8 mouse cellular contexts compared by ENCODE assay signal in the genomic region with DNA sequence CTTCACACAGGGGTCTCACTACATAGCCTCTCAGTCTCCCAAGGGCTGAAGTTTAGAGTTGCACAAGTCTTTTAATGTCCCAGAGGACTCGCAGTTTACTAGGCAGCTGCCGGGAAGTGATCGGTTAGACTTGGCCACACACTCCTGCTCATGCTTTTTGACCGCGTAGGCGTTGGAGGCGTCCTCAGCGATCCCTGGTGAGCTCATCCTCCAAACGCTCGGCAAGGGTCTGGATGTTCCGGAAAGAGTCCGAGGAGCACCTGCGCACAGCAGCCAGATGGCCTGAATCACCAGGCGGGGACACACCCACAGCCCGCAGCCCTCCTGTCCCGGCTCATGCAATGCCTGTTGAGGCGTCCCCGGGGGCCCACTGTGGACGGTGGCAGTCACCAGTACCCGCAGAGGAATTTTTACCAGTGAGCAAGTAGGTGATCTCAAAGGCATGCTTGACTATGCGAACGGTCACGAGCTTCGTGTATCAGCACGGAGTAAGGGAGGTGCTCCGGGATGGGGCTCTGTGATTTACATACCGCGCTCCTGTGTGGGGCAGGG. TPM values are rescaled to one million over a fixed set of nuclear protein-coding genes. Genes with fewer than 3 reads are reported as not detected.
DNase-seq lines count a peak whose midpoint lies in the region; ATAC-seq and TF ChIP-seq lines count a peak whose summit lies in the region.

No protein-coding gene starts in this region.

- peak overlapping the region; percentile 68; the same call in 1 of the 2 replicates for H3K4me3 ChIP-seq in G1E (ENCODE audit: low read depth, low read length)
- no peak overlapping the region for H3K4me3 ChIP-seq in forebrain, embryonic 15.5 days
- peak overlapping the region; percentile 40 for H3K4me3 ChIP-seq in hindbrain, embryonic 10.5 days
- peak overlapping the region; percentile 27 for H3K4me3 ChIP-seq in limb, embryonic 15.5 days
- H3K4me3 ChIP-seq in midbrain, embryonic 15.5 days = peak overlapping the region; percentile 25

- TF ChIP-seq CTCF in G1E (IDR thresholded peaks at IDR 0.05; ENCODE audit: low read depth, low read length) = no peak

- WGBS in forebrain, embryonic 15.5 days = 6% methylated on average over 28 of the region's 28 CpGs
- 8% methylated on average over 28 of the region's 28 CpGs for WGBS in hindbrain, embryonic 10.5 days
- 3% methylated on average over 28 of the region's 28 CpGs for WGBS in limb, embryonic 15.5 days
- WGBS in midbrain, embryonic 15.5 days = 5% methylated on average over 28 of the region's 28 CpGs

- peaks cover 41% of the 10 kb centered on the region for H3K4me1 ChIP-seq in G1E (ENCODE audit: insufficient read depth, low read depth, low read length)
- H3K4me1 ChIP-seq in forebrain, embryonic 15.5 days = peaks cover 34% of the 10 kb centered on the region
- peaks cover 38% of the 10 kb centered on the region for H3K4me1 ChIP-seq in hindbrain, embryonic 10.5 days (replicated peaks)
- H3K4me1 ChIP-seq in limb, embryonic 15.5 days = peaks cover 41% of the 10 kb centered on the region
- peaks cover 26% of the 10 kb centered on the region for H3K4me1 ChIP-seq in midbrain, embryonic 15.5 days

- peak overlapping the region; percentile 31 for H3K9ac ChIP-seq in forebrain, embryonic 15.5 days (replicated peaks)
- peak overlapping the region; percentile 23; the same call in 1 of the 2 replicates for H3K9ac ChIP-seq in limb, embryonic 15.5 days
- peak overlapping the region; percentile 31; the same call in 1 of the 2 replicates for H3K9ac ChIP-seq in midbrain, embryonic 15.5 days

- H3K9me3 ChIP-seq in G1E (replicated peaks) = no peaks in the 10 kb centered on the region
- H3K9me3 ChIP-seq in forebrain, embryonic 15.5 days = no peaks in the 10 kb centered on the region
- H3K9me3 ChIP-seq in hindbrain, embryonic 10.5 days = no peaks in the 10 kb centered on the region
- no peaks in the 10 kb centered on the region for H3K9me3 ChIP-seq in limb, embryonic 15.5 days
- no peaks in the 10 kb centered on the region for H3K9me3 ChIP-seq in midbrain, embryonic 15.5 days

- peak overlapping the region; percentile 44 for H3K4me2 ChIP-seq in forebrain, embryonic 15.5 days (replicated peaks)
- H3K4me2 ChIP-seq in limb, embryonic 15.5 days = peak overlapping the region; percentile 57
- peak overlapping the region; percentile 58 for H3K4me2 ChIP-seq in midbrain, embryonic 15.5 days

- H3K36me3 ChIP-seq in G1E (replicated peaks) = no peaks in the 10 kb centered on the region
- no peaks in the 10 kb centered on the region for H3K36me3 ChIP-seq in forebrain, embryonic 15.5 days
- no peaks in the 10 kb centered on the region for H3K36me3 ChIP-seq in hindbrain, embryonic 10.5 days
- no peaks in the 10 kb centered on the region for H3K36me3 ChIP-seq in limb, embryonic 15.5 days
- H3K36me3 ChIP-seq in midbrain, embryonic 15.5 days (replicated peaks) = no peaks in the 10 kb centered on the region

- 0 out of 2 replicates have a peak, but pooled peaks cover 3% of the 10 kb centered on the region for H3K27me3 ChIP-seq in G1E (ENCODE audit: insufficient read depth, low read length)
- H3K27me3 ChIP-seq in forebrain, embryonic 15.5 days = no peaks in the 10 kb centered on the region
- no peaks in the 10 kb centered on the region for H3K27me3 ChIP-seq in hindbrain, embryonic 10.5 days (ENCODE audit: insufficient read depth, poor library complexity, severe bottlenecking)
- no peaks in the 10 kb centered on the region for H3K27me3 ChIP-seq in limb, embryonic 15.5 days
- H3K27me3 ChIP-seq in midbrain, embryonic 15.5 days (replicated peaks) = no peaks in the 10 kb centered on the region

- no peak for ATAC-seq in G1E (ENCODE audit: extremely low read depth, insufficient number of reproducible peaks, low FRiP score, poor library complexity, severe bottlenecking)
- ATAC-seq in forebrain, embryonic 15.5 days (replicated peaks) = no peak
- ATAC-seq in limb, embryonic 15.5 days (ENCODE audit: insufficient number of reproducible peaks, low FRiP score, low TSS enrichment, low read depth) = no peak
- ATAC-seq in midbrain, embryonic 15.5 days (replicated peaks) = no peak

- DNase-seq in G1E (ENCODE audit: low spot score) = peak; percentile 34
- DNase-seq in adrenal gland, postnatal 36 days = peak; percentile 78 to 84
- peak; percentile 48 for DNase-seq in hindbrain, embryonic 10.5 days (ENCODE audit: low spot score)
- DNase-seq in thymus, postnatal 14 days = peak; percentile 41
- no peak for DNase-seq in right cerebral cortex, postnatal 10 days (ENCODE audit: low spot score in 2 of 2)

- H3K27ac ChIP-seq in forebrain, embryonic 15.5 days (replicated peaks) = no peak overlapping the region
- H3K27ac ChIP-seq in hindbrain, embryonic 10.5 days = peak overlapping the region; percentile 51
- H3K27ac ChIP-seq in limb, embryonic 15.5 days = peak overlapping the region; percentile 69
- H3K27ac ChIP-seq in midbrain, embryonic 15.5 days = no peak overlapping the region

RNA-seq across cellular contexts. Expression of a gene that starts 7.3 kb away (rescaled TPM):
- total RNA-seq in G1E (2014; fragmentation: Nextera tagmentation) (27.5 and 29.7 TPM in 2 replicates), G1E (2017) (9.3 and 14.8 TPM in 2 replicates)
- 8.0 and 13.3 TPM in 2 replicates for polyA plus RNA-seq in G1E (2012)
- 10 to 100 TPM; 20.8 to 22.6 TPM for total RNA-seq in adrenal gland, postnatal 36 days (2021)
- 34.0 and 34.2 TPM in 2 replicates for polyA plus RNA-seq in forebrain, embryonic 15.5 days (2015; fragmentation: Nextera tagmentation; extraction: Ambion mirVana)
- 17.2 and 17.3 TPM in 2 replicates for polyA plus RNA-seq in hindbrain, embryonic 10.5 days (2016; fragmentation: Nextera tagmentation; extraction: Ambion mirVana)
- polyA plus RNA-seq in limb, embryonic 15.5 days (2015; fragmentation: Nextera tagmentation; extraction: Ambion mirVana) = 24.9 and 26.5 TPM in 2 replicates
- polyA plus RNA-seq in midbrain, embryonic 15.5 days (2015; fragmentation: Nextera tagmentation; extraction: Ambion mirVana) = 31.6 and 32.6 TPM in 2 replicates

RNA-seq across cellular contexts. Expression of a gene that starts 14.6 kb away (rescaled TPM):
- total RNA-seq in G1E (2014; fragmentation: Nextera tagmentation) (17.8 and 25.8 TPM in 2 replicates), G1E (2017) (12.0 and 14.2 TPM in 2 replicates)
- polyA plus RNA-seq in G1E (2012) = 62.9 and 63.3 TPM in 2 replicates
- total RNA-seq in adrenal gland, postnatal 36 days (2021) = 10 to 100 TPM; 33.5 to 54.2 TPM
- 19.1 and 19.7 TPM in 2 replicates for polyA plus RNA-seq in forebrain, embryonic 15.5 days (2015; fragmentation: Nextera tagmentation; extraction: Ambion mirVana)
- polyA plus RNA-seq in hindbrain, embryonic 10.5 days (2016; fragmentation: Nextera tagmentation; extraction: Ambion mirVana) = 32.6 and 42.6 TPM in 2 replicates
- 52.6 and 55.7 TPM in 2 replicates for polyA plus RNA-seq in limb, embryonic 15.5 days (2015; fragmentation: Nextera tagmentation; extraction: Ambion mirVana)
- polyA plus RNA-seq in midbrain, embryonic 15.5 days (2015; fragmentation: Nextera tagmentation; extraction: Ambion mirVana) = 20.4 and 20.9 TPM in 2 replicates

RNA-seq across cellular contexts. Expression of a gene that starts 25.8 kb away (rescaled TPM):
- total RNA-seq in G1E (2014; fragmentation: Nextera tagmentation) = not detected in 2 replicates
- not detected in 2 replicates for total RNA-seq in G1E (2017)
- polyA plus RNA-seq in G1E (2012) = 0.18 TPM in 1 of 2 replicates, not detected in the other
- not detected for total RNA-seq in adrenal gland, postnatal 36 days (2021)
- not detected in 2 replicates for polyA plus RNA-seq in forebrain, embryonic 15.5 days (2015; fragmentation: Nextera tagmentation; extraction: Ambion mirVana)
- polyA plus RNA-seq in hindbrain, embryonic 10.5 days (2016; fragmentation: Nextera tagmentation; extraction: Ambion mirVana) = 0.51 TPM in 1 of 2 replicates, not detected in the other
- polyA plus RNA-seq in limb, embryonic 15.5 days (2015; fragmentation: Nextera tagmentation; extraction: Ambion mirVana) = not detected in 2 replicates
- not detected in 2 replicates for polyA plus RNA-seq in midbrain, embryonic 15.5 days (2015; fragmentation: Nextera tagmentation; extraction: Ambion mirVana)

Comparison
In these comparisons a context has a peak if more than half of its experiments do, and no peak if none do; other contexts are left out.
1. DNase-seq: peak in G1E (single experiment), adrenal gland, postnatal 36 days (2 of 2), hindbrain, embryonic 10.5 days (single experiment) and thymus, postnatal 14 days (single experiment); none in right cerebral cortex, postnatal 10 days (0 of 2).
2. H3K27ac ChIP-seq: peak in hindbrain, embryonic 10.5 days (single experiment) and limb, embryonic 15.5 days (single experiment); none in forebrain, embryonic 15.5 days (single experiment) and midbrain, embryonic 15.5 days (single experiment).
3. Peak in every context shown above with its lines, with median percentiles within 50 percentile points of each other: H3K4me2 ChIP-seq and H3K9ac ChIP-seq.